Mouse (Mus musculus) embryonic facial prominence, embryonic 14.5 days (tissue): ENCODE measurements around the gene Hoxd9. TPM values are rescaled to one million over a fixed set of nuclear protein-coding genes. Genes with fewer than 3 reads are reported as not detected.

Source experiments
- ATAC-seq: fragments of 200-750 bp; cut with Nextera tagmentation; 2 replicates; pipeline ENCODE4 v1.8.0; 2017; ENCODE audit warnings: low read depth, moderate number of reproducible peaks, moderate TSS enrichment
- DNase-seq: peaks from one replicate; pipeline ENCODE4 v3.0.0-alpha.2; 2015; ENCODE audit warnings: low spot score
- H3K27ac ChIP-seq: fragments of 300-500 bp; sonication (generic); replicated peaks from 2 replicates; pipeline ENCODE4 v1.5.1; 2014; ENCODE audit warnings: low read depth, mild to moderate bottlenecking, low read length, moderate library complexity
- H3K27me3 ChIP-seq: fragments of 300-500 bp; sonication (generic); replicated peaks from 2 replicates; pipeline ENCODE4 v1.6.1; 2014; ENCODE audit warnings: low read length; ENCODE audit not compliant: control insufficient read depth, insufficient read depth
- H3K36me3 ChIP-seq: fragments of 300-500 bp; sonication (generic); 2 replicates; pipeline ENCODE4 v1.6.1; 2014; ENCODE audit warnings: low read length, mixed read lengths; ENCODE audit not compliant: control insufficient read depth, insufficient read depth
- H3K4me1 ChIP-seq: fragments of 300-500 bp; sonication (generic); 2 replicates; pipeline ENCODE4 v1.6.1; 2014; ENCODE audit warnings: antibody characterized with exemption, low read length; ENCODE audit not compliant: control insufficient read depth, insufficient read depth
- H3K4me2 ChIP-seq: fragments of 300-500 bp; sonication (generic); 2 replicates; pipeline ENCODE4 v1.6.1; 2014; ENCODE audit warnings: low read depth, mild to moderate bottlenecking, low read length, moderate library complexity, mixed read lengths
- H3K4me3 ChIP-seq: fragments of 300-500 bp; sonication (generic); 2 replicates; pipeline ENCODE4 v1.5.1; 2014; ENCODE audit warnings: low read depth, mild to moderate bottlenecking, low read length
- H3K9ac ChIP-seq: fragments of 300-500 bp; sonication (generic); 2 replicates; pipeline ENCODE4 v1.6.1; 2014; ENCODE audit warnings: low read depth, mild to moderate bottlenecking, low read length, moderate library complexity, mixed read lengths
- H3K9me3 ChIP-seq: fragments of 300-500 bp; sonication (generic); 2 replicates; pipeline ENCODE4 v1.6.1; 2016; ENCODE audit warnings: low read length; ENCODE audit not compliant: control insufficient read depth
- WGBS: fragments of 180-500 bp; shearing (Covaris S2); extraction: QIAGEN DNeasy Blood & Tissue Kit; methylation state at CpG from one replicate; pipeline ENCODE4 v1.1.7; 2014; 5-methylcytosine and 5-hydroxymethylcytosine counted together
- polyA plus RNA-seq: library from polyadenylated mRNA; unstranded; fragments of >200 nt; fragmentation: Nextera tagmentation; extraction: Ambion mirVana; gene quantifications from 2 replicates; pipeline ENCODE4 v1.2.1, GENCODE M21; 2014

Hoxd9 gene
- polyA plus RNA-seq, 1 experiment from 2014 or later = 2.0 TPM

DNA sequence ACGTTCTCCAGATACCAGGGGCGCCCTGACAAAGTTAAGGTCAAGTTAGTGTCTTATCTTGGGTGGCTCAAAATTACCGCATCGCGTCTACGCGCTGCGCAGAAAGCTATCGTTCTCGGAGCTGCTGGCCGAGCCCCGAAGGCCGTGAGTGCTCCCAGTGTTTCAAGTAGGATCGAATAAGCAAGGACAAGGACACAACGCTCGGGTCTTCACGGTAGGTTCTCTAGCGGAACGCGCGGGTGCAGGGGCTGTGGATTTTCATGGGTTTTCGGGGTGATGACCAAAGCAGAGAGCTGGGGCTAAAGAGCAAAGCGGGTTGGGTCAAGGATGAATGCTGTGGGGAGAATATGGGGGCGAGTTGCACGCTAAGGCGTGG lies 17.9 kb upstream of the Hoxd9 start:
- Histone ChIP-seq H3K4me3 (0 out of 2 replicates have a peak overlapping the region, but pooled peaks have one; percentile 3), H3K27ac (no peak overlapping the region), H3K9me3 (no peaks in the 10 kb centered on the region), H3K27me3 (peaks cover 100% of the 10 kb centered on the region), H3K9ac (no peak overlapping the region), H3K36me3 (no peaks in the 10 kb centered on the region), H3K4me2 (no peak overlapping the region), H3K4me1 (0 out of 2 replicates have a peak, but pooled peaks cover 4% of the 10 kb centered on the region)
- DNase-seq (no peak), ATAC-seq (no peak)
- under 1% methylated on average over 26 of the region's 26 CpGs for WGBS

DNA sequence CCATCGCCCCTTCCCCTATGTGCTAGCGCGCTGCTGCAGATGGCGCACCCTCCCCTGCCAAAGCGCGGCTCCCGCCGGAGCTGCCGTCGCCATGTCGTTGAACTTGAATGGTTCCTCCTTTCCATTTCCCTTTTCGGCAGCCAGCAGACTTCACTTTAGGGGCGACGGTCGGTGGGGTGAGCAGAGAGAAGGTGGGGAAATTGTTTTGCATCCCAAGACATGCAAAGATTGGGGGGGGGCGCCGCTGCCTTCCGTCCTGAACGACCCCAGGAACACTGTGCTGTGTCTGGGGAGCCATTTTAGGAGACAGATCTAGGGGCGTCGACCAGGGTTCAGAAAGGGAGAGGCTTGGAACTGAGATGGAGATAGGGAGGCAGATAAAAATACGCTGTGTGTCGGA lies 17.5 kb upstream of the Hoxd9 start:
- WGBS = under 1% methylated on average over 23 of the region's 23 CpGs
- H3K9ac ChIP-seq = no peak overlapping the region

GRCm38 (mm10) chr2:74680561-74681398 lies 16.7 kb upstream of the Hoxd9 start:
- Histone ChIP-seq H3K27me3 (peaks cover 100% of the 10 kb centered on the region), H3K36me3 (no peaks in the 10 kb centered on the region), H3K9me3 (no peaks in the 10 kb centered on the region), H3K27ac (no peak overlapping the region), H3K9ac (no peak overlapping the region), H3K4me3 (no peak overlapping the region), H3K4me1 (0 out of 2 replicates have a peak, but pooled peaks cover 4% of the 10 kb centered on the region), H3K4me2 (no peak overlapping the region)
- 3% methylated on average over 21 of the region's 21 CpGs for WGBS
- ATAC-seq (no peak), DNase-seq (no peak)

More for the DNA sequence above, 17.5 kb upstream of the Hoxd9 start:
- DNase-seq (no peak), ATAC-seq (no peak)
- no peak overlapping the region for H3K27ac ChIP-seq
- no peak overlapping the region for H3K4me2 ChIP-seq
- H3K9me3 ChIP-seq = no peaks in the 10 kb centered on the region
- no peaks in the 10 kb centered on the region for H3K36me3 ChIP-seq
- H3K4me1 ChIP-seq = 0 out of 2 replicates have a peak, but pooled peaks cover 4% of the 10 kb centered on the region
- no peak overlapping the region for H3K4me3 ChIP-seq
- peaks cover 100% of the 10 kb centered on the region for H3K27me3 ChIP-seq

DNA sequence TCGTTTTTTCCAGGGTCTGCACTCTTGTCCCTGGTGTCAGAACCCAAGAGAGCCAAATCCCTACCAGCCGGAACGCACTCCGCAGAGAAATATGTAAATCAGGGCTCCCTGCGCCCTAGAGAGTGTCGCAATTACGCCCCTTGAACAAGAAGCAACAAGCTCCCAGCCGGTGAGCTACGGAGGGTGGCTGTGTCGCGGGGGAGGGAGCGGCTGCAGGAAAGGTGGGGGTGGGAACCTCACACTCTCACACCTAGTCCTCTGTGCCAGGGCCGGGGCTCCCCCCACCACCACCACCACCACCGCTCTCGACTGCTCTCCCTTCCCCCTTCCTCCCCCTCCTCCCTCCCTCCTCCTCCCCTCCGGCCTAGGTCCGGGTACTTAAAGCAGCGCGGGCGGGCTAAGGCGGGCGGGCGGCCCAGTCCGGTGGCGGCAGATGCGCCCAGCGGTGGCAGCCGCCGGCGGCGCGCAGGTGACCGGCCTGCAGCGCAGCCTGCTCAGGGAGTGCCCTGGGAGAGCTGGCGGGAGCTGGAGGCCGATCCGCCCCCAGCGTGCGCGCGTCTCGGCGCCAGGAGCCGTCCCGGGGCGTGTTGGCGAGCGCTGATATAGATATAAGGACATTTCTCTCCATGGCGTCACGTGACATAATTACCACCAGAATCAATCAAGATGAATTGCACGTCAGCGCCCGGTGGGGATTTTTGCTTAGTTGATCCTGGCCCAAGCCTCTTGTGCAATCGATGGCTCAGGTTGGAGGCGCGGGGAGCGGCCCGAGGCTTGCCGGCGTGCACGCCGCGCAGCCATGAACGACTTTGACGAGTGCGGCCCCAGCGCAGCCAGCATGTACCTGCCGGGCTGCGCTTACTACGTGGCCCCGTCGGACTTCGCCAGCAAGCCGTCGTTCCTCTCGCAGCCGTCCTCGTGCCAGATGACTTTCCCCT lies 15.7 kb upstream of the Hoxd9 start:
- Histone ChIP-seq H3K27me3 (peaks cover 99% of the 10 kb centered on the region), H3K9me3 (no peaks in the 10 kb centered on the region), H3K4me3 (peak overlapping the region; percentile 28), H3K9ac (no peak overlapping the region), H3K4me2 (peak overlapping the region; percentile 46), H3K36me3 (no peaks in the 10 kb centered on the region), H3K27ac (no peak overlapping the region), H3K4me1 (0 out of 2 replicates have a peak, but pooled peaks cover 4% of the 10 kb centered on the region)
- 2% methylated on average over 63 of the region's 78 CpGs for WGBS
- no peak for DNase-seq
- no peak for ATAC-seq

GRCm38 (mm10) chr2:74682796-74683195 lies 14.7 kb upstream of the Hoxd9 start:
- DNase-seq = no peak

DNA sequence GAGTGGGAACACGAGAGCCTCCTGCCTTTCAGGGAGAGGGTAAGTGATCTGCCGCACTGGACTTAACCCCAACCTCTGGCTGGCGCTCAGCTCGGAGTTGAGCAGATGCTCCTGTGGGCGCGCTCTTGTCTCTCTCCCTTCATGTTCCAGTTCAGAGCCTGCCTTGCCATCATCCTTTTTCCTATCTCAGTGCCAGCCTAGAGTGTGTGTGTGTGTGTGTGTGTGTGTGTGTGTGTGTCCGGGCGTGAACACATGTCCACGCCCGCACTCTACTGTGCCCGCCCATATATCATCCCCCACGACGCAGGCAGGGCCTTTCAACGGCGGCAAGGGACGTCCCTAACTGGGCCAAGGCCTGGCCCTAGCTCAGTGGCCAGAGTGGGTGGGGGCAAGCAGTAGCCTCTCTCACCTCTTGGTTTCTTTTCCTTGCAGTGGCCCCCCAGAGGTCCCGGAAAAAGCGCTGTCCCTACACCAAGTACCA lies 14.0 kb upstream of the Hoxd9 start:
- Histone ChIP-seq H3K9ac (no peak overlapping the region), H3K36me3 (no peaks in the 10 kb centered on the region), H3K27ac (no peak overlapping the region), H3K4me1 (0 out of 2 replicates have a peak, but pooled peaks cover 4% of the 10 kb centered on the region), H3K9me3 (no peaks in the 10 kb centered on the region), H3K27me3 (peaks cover 99% of the 10 kb centered on the region), H3K4me2 (no peak overlapping the region), H3K4me3 (no peak overlapping the region)
- DNase-seq (no peak), ATAC-seq (no peak)
- WGBS = 2% methylated on average over 18 of the region's 18 CpGs

More at GRCm38 (mm10) chr2:74682796-74683195, 14.7 kb upstream of the Hoxd9 start:
- Histone ChIP-seq H3K27ac (no peak overlapping the region), H3K4me1 (0 out of 2 replicates have a peak, but pooled peaks cover 4% of the 10 kb centered on the region), H3K9ac (no peak overlapping the region), H3K36me3 (no peaks in the 10 kb centered on the region), H3K9me3 (no peaks in the 10 kb centered on the region), H3K27me3 (peaks cover 99% of the 10 kb centered on the region), H3K4me3 (peak overlapping the region; percentile 28), H3K4me2 (peak overlapping the region; percentile 46)
- no peak for ATAC-seq
- 1% methylated on average over 25 of the region's 51 CpGs for WGBS

DNA sequence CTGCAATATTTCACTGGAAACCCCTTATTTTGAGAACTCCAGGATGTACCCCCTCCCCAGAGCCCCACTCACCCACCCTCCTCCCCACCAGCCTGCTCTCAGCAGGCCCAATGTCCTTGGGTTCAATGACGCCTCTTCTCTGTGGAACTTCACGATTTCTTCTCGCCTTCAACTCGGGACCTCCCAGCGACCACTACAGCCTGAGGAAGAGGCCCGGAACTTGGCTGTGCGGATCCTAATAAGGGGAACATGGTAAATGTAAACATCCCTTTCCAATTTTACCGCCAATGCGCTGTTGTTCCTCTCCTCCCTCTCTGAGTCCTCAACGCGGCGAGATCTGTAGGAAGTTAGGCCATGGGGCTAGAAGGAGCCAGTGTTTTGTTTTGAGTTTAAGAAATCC lies 13.4 kb upstream of the Hoxd9 start:
- peaks cover 99% of the 10 kb centered on the region for H3K27me3 ChIP-seq
- H3K9ac ChIP-seq = no peak overlapping the region
- no peak overlapping the region for H3K4me2 ChIP-seq
- ATAC-seq (no peak), DNase-seq (no peak)
- 0 out of 2 replicates have a peak, but pooled peaks cover 4% of the 10 kb centered on the region for H3K4me1 ChIP-seq
- no peaks in the 10 kb centered on the region for H3K9me3 ChIP-seq
- H3K4me3 ChIP-seq = no peak overlapping the region
- H3K36me3 ChIP-seq = no peaks in the 10 kb centered on the region
- WGBS = 1% methylated on average over 12 of the region's 12 CpGs
- no peak overlapping the region for H3K27ac ChIP-seq

- ATAC-seq (no peak), DNase-seq (no peak)
- Histone ChIP-seq H3K4me1 (0 out of 2 replicates have a peak, but pooled peaks cover 4% of the 10 kb centered on the region), H3K36me3 (no peaks in the 10 kb centered on the region), H3K9ac (no peak overlapping the region), H3K4me3 (no peak overlapping the region), H3K9me3 (no peaks in the 10 kb centered on the region), H3K27me3 (peaks cover 99% of the 10 kb centered on the region), H3K27ac (no peak overlapping the region), H3K4me2 (no peak overlapping the region)
- WGBS = 8% methylated on average over 4 of the region's 4 CpGs
These were observed 12.4 kb upstream of the Hoxd9 start for GRCm38 (mm10) chr2:74685059-74685603.
